Mouse (Mus musculus) left cerebral cortex, postnatal 25 days (tissue): ENCODE data around the gene Glipr2. TPM values are rescaled to one million over a fixed set of nuclear protein-coding genes. Genes with fewer than 3 reads are reported as not detected.

Source experiments
- DNase-seq, 2 experiments: peaks; one replicate each; pipeline ENCODE4 v3.0.0; 2022; ENCODE audit warnings: low spot score in 2 of 2, mixed read lengths in 1 of 2
- intact Hi-C: fragments of 180-260 bp; cut with DNase I; formaldehyde crosslinking; loops from one replicate; pipeline ENCODE4 v1.15.1; 2025
- total RNA-seq, 2 experiments: library from RNA; stranded (reverse); gene quantifications; 2 replicates each; pipeline ENCODE4 v1.2.3; 2021

Gene Glipr2
- total RNA-seq: 1 to 10 TPM; 2.7 to 2.9 TPM

- intact Hi-C loops: loop anchor here (1.0 kb wide), 1 partner anchor 25 kb away; no protein-coding TSS in a partner anchor
- peak; percentile 42 to 43 for DNase-seq
Measured at GRCm38 (mm10) chr4:43957292-43957845, at the start of gene Glipr2. Gene Glipr2, plus strand, starts transcription at chr4:43957401.

- intact Hi-C loops: no loop called here
- no peak for DNase-seq
Measured at GRCm38 (mm10) chr4:43918221-43918620, 39.0 kb upstream of the Glipr2 start.

GRCm38 (mm10) chr4:43920602-43921001 is 36.6 kb upstream of the Glipr2 start:
- intact Hi-C loops: no loop called here
- DNase-seq: no peak

GRCm38 (mm10) chr4:43925125-43925524 is 32.1 kb upstream of the Glipr2 start:
- intact Hi-C loops: no loop called here
- DNase-seq: no peak

- DNase-seq: peak; percentile 73 to 83
- intact Hi-C loops: loop anchor here (1.0 kb wide), 1 partner anchor 57 kb away; no protein-coding TSS in a partner anchor
Measured at GRCm38 (mm10) chr4:43925779-43926178, 31.4 kb upstream of the Glipr2 start.

GRCm38 (mm10) chr4:43927826-43928225 is 29.4 kb upstream of the Glipr2 start:
- intact Hi-C loops: no loop called here
- DNase-seq: no peak

- no peak for DNase-seq
- intact Hi-C loops: no loop called here
Measured at GRCm38 (mm10) chr4:43931877-43932276, 25.3 kb upstream of the Glipr2 start.

- intact Hi-C loops: no loop called here
- DNase-seq: no peak
Measured at GRCm38 (mm10) chr4:43936186-43936585, 21.0 kb upstream of the Glipr2 start.

GRCm38 (mm10) chr4:43936749-43937674 is 20.2 kb upstream of the Glipr2 start:
- DNase-seq: no peak
- intact Hi-C loops: no loop called here

GRCm38 (mm10) chr4:43941315-43941714 is 15.9 kb upstream of the Glipr2 start:
- no peak for DNase-seq
- intact Hi-C loops: no loop called here

- intact Hi-C loops: no loop called here
- DNase-seq: no peak
Measured at GRCm38 (mm10) chr4:43942421-43942820, 14.8 kb upstream of the Glipr2 start.

GRCm38 (mm10) chr4:43947571-43947970 is 9.6 kb upstream of the Glipr2 start:
- intact Hi-C loops: no loop called here
- no peak for DNase-seq

- DNase-seq: peak in 1 of 2 experiments; percentile 10
- intact Hi-C loops: loop anchor here (1.0 kb wide), 1 partner anchor 24 kb away; no protein-coding TSS in a partner anchor
Measured at GRCm38 (mm10) chr4:43957846-43958461, 753 bp downstream of the Glipr2 start.

- intact Hi-C loops: no loop called here
- no peak for DNase-seq
Measured at GRCm38 (mm10) chr4:43959523-43960179, 2.5 kb downstream of the Glipr2 start.

- no peak for DNase-seq
- intact Hi-C loops: no loop called here
Measured at GRCm38 (mm10) chr4:43960207-43960606, 3.0 kb downstream of the Glipr2 start.

GRCm38 (mm10) chr4:43964326-43964833 is 7.2 kb downstream of the Glipr2 start:
- no peak for DNase-seq

GRCm38 (mm10) chr4:43964951-43965684 is 7.9 kb downstream of the Glipr2 start:
- DNase-seq: no peak
- intact Hi-C loops: no loop called here

More at GRCm38 (mm10) chr4:43964326-43964833, 7.2 kb downstream of the Glipr2 start:
- intact Hi-C loops: no loop called here

- no peak for DNase-seq
- intact Hi-C loops: no loop called here
Measured at GRCm38 (mm10) chr4:43965856-43966535, 8.8 kb downstream of the Glipr2 start.
